Mouse (Mus musculus) liver, postnatal 0 days (tissue): ENCODE results near the gene Nek6.

ENCODE experiments used
- CTCF ChIP-seq: sonication (generic); IDR thresholded peaks from 2 replicates; pipeline ENCODE4 v1.5.1; 2016; ENCODE audit warnings: antibody characterized with exemption, low read depth
- EP300 ChIP-seq: IDR thresholded peaks from 2 replicates; pipeline ENCODE4 v1.6.1; 2016; ENCODE audit warnings: antibody characterized with exemption, low read depth, mild to moderate bottlenecking

GRCm38 (mm10) chr2:38541570-38541969 is 30.1 kb downstream of the Nek6 start:
- TF ChIP-seq CTCF (no peak), EP300 (no peak)
